Mouse (Mus musculus) kidney, postnatal 25 days (tissue): ENCODE data around the gene Nav2.

Source experiments
- DNase-seq, 2 experiments: peaks; one replicate each; pipeline ENCODE4 v3.0.0; 2021; ENCODE audit warnings: mixed read lengths in 2 of 2

Gene Nav2

DNA sequence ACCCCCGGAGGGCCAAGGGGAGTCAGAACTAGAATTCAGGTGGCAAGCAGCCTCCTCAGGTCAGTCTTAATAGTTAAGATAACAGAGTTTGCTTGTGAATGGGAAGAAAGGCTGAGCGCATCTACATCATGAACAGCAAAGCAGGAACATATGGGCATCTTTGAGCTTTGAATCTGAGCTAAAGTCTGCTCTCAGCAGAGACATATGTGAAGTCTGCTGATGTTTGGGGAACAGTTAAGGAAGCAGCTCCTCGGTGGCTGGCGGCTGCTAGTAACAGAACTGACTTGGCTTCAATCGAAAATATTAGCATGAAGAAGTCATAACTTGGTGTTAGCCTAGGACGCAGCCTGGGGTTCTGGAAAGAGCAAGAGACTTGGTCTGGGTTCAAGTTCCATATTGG lies 102.2 kb downstream of the Nav2 start:
- no peak for DNase-seq

DNA sequence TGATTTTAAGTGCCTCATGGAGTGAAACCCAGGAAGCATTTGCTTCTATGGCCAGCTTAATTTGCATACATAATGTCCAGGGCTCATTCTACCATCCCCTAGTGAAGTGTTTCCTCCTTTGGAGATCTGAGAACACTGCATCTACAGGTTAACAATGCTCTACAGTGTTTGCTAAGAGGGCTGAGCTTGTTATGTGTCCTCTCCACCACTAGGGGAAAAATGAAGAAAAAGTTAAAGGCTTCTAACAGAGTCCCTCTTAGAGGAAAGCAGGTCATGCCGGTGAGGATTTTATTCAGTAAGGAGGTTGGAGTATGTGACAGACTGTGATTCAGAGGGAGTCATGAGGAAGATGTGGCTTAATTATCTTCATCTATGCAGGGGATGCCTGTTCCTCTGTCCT lies 103.5 kb downstream of the Nav2 start:
- DNase-seq, result no peak

DNA sequence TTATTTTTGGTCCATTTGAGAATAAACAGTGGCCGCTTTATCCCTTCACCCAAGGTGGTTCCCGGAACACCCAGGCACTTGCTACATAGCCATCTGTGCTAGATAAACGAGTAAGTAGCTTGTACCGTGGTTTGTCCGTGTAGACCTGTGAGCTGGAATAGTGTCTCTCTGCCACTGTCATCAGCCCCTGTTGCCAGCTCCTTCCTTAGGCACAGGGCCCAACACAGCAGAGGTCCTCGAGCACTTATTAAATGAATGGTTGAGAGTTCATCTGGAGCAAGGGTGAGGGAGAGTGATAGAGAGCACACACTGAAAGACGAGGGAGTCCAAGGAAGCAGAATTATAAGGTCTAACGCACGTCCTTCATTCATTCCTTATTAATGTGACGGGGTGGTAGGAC lies 106.0 kb downstream of the Nav2 start:
- no peak for DNase-seq

DNA sequence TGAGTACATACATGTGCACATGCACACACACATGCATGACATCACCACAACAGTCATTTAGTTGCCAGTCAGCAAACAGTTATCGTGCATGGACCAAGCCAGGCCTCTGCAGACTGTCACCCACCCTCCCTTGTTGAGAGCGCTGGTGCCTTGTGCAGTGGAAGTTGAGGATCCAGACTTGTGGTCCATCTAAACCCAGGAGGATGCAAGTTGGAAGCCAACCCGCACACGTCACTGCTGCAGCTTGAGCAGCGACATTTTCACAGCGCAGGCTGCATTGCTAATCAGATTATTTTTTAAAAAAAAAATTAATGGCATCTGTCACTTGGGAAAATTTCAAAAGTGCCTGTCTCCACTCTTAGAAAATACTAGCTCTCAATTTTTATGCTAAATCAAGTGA lies 106.8 kb downstream of the Nav2 start:
- DNase-seq, result no peak

DNA sequence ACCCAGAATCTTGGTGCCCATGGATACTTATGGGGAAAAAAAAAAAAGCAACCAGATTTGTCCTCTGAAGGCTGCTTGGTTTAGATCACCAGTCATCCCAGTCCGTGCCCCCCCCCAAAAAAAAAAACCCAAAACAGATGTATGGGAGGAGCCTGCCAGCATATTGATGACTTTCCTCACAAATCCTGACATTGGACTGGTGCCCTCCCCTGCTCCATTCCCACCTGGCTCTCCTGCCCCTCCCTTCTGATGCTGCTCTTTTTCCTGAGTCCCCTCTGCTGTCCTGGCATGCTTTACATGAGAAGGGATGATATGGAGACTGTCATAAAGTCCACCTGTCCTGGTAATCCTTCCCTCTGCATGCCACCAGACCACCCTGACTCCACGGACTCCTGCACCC lies 107.6 kb downstream of the Nav2 start:
- DNase-seq, result no peak

DNA sequence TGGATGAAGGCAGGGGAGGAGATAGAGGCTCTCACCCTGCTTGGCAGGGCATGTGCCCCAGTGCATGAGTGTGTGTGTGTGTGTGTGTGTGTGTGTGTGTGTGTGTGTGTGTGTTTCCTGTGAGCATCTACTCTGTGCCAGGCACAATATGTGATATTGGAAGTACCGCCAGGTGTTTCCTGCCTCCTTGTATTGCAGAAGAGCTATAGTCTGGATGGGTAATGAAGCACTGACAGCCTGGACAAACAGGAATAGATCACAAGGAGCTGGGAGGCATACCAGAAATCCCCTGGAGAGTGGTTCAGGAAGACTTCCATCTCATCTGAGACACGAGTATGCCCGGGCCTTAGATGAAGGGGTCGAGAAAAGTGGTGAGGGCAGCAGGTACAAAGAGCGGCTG lies 109.3 kb downstream of the Nav2 start:
- no peak for DNase-seq

DNA sequence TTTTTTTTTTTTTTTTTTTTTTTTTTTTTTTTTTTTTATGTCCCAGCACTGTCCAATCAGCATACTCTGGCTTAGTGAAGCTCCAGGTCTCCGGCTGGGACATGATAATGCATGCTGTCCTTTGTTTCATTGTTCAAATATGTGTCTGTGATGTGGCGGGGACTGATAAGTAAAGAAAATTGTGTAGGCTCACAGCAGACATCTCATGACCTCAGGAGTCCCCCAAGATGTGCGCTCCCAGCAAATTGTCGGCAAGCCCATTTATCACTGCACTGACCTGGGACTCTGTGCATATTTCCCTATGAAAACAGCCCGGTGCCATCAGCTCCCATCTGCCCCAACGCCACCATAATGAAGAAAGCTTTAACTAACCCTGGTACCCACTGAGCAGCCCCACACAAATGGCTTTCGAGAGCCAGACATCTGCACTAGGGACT lies 110.0 kb downstream of the Nav2 start:
- no peak for DNase-seq

DNA sequence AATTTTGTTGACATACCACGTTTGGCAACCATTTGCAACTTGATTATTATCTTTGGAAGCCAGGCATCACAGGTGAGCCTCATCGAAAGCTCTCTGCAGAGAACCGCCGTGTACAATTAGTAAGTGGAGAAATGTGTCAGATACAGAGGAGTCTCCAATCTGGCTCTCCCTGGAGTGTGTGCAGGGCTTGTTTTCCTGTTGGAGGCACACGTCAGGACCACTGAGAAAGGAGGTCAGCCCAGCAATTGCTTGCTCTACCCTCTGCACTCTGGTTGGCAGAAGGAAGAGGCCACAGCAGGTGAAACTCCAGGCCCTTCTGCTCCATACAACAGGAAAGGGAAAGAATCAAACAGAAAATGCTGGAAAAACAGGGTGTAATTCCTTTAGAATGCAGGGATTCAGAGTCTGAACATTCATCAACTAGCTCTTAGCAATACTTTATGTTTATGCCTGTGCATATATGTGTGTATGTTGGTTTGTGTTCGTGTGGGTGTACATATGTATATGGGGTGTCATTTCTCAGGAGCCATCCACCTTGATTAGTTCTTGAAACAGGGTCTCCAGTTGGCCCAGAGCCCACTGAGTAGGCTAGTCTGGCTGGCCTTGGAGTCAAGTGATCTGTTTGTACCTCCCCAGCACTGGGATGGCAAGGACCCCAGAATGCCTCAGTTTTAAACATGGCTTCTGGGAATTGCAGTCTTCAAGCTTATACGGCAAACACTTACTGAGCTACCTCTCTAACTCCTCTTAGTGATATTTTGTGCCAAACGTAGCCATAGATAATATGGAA lies 116.7 kb downstream of the Nav2 start:
- DNase-seq, result no peak

DNA sequence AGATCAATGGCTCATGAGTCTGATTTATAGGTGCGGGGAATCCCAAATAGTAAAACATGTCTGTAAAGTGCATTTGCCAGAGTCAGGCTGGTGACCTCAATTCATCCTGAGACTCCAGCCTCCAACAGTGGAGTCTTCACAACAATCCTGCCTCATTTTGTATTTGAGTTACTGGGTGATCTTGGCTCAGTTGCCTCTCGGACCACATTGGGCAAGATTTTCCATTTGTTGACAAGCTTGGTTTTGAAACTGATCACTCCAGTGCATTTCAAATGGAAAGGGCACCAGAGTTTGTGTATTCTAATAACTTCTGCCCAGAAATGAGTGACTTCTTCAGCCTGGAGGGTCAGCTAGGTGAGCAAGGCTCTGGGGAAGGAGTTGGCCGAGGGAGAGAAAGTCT lies 117.5 kb downstream of the Nav2 start:
- no peak for DNase-seq

DNA sequence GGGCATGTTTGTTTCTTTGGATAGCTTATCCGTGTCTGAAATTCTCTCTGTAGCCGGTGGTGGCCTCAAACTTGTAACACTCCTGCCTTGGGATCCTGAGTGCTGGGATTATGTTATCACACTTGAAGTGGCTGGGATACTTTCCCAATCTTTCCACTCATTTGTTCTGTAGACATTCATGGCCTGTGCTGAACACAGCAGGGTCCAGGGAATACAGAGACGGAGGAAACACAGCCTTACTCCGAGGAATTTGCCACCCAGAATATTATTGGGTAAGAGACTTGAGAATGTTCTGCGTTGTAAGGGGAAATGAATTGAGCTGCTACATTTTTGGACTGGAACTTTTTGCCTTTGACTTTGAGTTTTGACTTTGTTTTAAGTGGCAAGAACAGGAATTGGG lies 118.0 kb downstream of the Nav2 start:
- no peak for DNase-seq

DNA sequence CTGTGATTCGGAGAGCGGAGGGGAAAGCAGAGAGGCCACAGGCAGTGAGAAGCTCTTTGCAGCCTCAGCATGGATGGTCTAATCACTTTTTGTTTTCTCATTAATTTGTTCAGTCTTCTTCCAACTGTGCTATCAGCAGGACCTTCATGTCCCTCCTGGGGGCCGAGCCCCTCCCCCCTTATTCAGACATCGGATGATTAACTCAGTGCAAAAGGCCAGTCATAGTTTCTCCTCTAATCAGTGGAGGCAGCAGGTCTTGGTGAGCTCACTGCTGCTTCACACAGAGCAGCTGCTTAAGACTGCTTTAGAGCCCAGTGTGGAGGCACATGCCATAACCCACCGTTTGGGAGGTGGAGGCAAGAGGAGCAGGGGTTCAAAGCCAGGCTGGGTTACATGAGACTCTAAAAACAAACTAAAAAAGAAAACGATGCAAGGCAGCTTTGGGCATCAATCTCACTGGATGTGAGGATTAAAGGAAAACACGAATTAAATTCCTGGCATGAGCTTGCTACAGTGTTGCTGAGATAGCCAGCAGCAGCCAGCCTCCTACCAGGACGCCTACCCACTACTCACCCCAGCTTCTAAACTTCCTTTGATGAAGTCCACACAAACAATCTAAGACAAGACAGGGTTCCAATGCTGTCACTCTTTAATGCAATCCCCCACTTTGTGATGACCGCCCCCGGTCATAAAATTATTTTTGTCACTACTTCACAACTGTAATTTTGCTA lies 120.9 kb downstream of the Nav2 start:
- no peak for DNase-seq

DNA sequence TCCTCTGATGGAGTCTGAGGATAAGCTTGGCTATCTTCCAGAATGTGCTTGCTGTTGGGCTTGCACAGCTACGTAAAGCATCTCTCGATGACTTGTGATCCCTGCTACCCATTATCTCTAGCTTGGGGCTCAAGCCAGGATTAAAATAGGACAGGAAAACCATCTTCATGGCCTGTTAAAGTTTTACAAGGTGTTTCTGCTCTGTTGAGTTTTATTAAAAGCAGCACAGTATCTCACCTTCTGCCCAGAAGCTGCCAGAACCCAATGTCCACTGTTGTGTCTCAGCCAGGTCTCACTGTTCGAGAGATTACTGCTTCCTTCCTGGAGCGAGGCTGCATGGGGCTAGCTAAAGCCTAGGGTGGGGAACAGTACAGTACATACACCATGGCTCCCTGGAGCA lies 123.7 kb downstream of the Nav2 start:
- DNase-seq, result peak; percentile 42 to 71

DNA sequence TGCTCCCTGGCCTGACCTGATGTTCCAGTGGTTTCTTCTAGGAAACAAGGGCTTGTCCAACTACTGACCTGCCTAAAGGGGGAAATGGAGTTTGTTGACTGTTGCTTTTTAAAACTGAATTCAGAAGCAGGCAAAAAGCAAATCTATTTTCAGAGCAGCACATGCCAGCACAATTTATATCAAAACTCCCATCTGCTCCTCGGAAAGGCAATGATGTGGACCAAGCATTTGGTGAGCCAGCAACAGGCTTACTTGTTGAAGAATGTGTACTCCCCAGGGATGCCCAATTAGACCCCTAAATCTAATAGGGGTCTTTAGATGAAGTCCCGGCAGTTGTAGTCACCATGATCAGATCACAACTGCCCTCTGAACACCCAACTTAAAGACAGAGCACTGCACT lies 125.7 kb downstream of the Nav2 start:
- no peak for DNase-seq

DNA sequence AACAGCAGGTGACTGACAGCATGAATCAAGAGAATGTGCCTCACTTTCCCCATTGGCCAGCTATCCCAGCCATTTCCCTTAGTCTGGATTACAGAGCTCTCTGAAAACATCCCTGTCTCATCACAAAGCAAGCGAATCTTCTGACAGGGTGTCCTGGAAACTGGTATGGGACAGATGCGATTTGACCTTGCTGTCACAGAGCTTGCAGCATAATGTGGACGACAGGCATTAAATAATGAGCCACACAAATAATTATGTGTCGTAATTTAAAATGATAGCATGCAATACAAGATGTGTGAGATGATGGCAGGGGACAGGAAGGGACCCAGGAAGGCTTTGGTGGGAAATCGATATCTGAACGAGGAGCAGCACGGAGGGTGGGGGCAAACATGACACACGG lies 131.6 kb downstream of the Nav2 start:
- no peak for DNase-seq

DNA sequence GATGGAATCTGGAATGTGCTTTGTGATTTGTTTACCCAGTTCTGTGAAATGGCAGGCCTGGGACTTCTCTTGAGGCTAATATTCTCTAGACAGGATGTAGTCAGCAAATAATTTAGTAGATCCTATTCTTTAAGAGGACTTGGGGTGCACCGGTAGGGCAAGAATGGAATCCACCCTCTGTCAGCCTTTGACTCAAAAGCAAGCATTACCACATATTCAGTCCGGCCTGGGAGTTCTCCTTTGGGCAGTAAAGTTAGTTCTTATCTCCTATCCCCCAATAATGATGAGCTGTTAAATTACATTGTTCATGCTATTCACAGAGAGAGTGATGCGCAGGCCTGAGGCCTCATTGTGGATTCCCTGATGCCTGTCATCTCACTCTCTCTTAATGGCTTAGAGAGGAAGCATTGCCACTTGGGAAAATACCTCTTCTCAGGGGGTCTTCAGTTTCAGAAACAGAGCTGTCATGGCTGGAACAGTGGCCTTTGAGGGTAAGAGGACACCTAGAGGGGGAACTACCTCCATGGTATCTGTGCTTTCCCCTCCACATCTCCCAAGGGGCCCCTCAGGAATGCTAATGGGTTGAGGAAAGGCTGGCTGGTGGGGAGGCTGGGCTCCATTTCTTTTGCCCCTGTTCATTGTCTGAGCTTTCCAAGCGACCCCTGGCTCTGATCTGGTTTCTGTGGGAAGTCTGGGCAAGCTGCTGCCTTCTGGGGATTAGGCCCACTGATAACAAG lies 133.0 kb downstream of the Nav2 start:
- no peak for DNase-seq

DNA sequence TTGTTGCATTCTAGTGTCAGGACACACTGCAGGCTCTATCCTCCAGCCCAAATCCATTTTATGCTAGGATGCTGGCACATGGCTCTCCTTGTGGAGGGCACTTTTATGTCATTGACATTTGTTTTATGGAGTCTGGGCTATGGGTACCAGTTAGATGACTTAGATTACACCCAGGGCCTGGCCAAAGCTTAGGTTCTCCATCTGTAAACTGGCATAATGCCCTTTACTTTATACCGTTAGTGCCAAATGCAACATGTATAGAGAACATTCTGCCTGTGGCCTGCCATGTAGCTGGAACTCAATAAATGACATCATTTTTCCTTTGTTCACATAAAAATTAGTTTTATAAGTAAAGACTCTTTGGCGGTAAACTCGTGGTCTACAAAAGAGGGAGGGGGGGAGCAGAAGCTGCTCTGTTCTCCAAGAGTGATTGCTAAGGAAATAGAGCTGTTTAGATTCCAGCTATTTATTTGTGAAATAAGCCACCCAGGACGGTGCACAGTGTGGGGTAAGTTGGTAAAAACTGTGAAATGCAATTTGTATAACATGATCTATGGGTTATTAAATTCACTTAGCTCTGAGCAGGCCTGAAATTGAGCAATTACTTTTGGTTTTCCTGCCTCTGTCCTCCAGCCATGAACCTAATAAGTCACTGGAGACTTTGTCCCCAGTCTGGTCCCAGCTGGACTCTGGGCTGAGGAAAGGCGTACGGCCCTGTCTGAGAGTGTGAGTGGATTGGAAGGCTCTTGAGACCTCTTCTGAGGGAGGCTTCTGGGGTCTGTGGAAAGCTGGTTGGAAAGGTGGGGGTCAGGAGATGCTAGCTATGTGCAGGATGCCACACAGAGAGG lies 137.2 kb downstream of the Nav2 start:
- peak; percentile 9 to 57 for DNase-seq

DNA sequence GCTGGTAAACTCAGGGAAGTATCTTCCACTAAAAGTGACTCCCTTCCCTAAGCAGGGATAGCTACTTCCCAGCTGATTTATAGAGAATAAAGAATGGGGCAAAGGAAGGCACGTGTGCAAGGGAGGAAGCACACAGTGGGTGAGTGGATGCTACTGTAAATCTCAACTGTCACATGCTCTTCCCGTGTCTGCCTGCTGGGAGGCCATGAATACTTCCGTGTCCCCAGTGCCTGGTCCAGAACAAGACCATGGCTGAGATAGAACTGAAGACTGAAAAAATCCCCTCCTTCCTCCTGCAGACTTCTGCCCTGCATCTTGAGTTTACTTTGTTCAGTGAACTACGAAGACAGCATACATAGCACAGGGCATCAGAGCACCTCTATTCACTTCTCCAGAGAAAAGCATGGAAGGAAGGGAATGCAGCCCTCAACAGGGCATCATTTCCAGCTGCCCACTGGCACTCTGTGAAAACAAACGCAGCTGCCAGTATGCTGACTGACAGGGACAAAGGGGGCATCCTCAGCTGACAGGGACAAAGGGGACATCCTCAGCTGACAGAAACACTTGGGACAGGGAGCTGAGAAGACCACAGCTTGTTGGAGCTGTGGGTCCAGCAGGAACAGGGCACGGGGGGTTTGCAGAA lies 138.0 kb downstream of the Nav2 start:
- no peak for DNase-seq

DNA sequence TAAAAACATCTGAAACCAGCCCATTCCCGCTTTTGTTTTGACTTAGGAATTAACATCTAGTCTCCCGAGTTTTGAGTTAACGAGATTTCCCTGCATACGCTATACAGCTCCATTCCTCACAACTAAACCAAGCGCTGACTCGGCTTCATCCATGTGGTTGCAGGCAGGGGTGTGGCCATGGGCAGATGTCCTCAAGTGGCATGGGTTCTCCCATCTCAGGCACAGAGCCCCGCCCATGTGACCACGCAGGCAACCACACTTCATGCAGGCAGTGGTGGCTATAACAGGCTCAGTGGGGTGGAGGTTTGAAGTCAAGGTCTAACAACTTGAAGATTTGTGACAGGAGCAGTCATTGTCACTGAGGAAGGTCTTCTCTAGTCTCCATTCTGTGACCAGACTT lies 138.8 kb downstream of the Nav2 start:
- DNase-seq, result no peak

DNA sequence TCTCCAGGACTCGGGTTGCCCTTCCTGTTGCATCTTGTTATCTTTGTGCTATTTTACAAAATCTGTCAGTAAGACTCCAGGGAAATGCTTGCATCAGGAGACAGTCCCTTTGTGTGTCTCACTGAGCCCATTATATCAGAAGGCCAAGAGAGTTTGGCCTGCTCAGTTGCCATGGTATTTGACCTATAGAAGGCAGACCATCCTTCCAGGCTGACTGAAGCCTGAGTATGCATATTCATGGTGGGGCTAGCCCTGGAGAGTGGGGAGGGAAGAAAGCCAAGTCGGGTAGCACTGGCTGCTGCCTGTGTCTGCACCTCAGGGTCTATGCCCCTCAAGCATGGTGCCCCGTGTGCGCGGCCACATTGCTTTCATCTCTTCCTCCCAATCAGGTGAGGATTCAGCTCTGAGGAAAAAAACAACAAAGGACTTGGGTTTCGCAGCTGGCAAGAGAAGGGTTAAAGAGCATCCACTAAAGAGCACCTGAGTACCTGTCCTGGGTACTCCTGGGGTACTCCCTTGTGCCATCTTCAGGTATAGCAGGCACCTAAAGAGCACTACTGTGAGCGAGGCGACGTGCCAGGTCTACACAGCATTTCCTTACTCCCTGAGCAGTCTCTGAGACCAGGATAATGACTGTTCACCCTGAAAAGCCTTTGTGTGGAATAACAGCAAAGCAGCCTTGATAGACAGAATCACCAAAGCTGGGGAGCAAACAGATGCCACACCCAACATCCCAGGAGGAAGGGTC lies 144.5 kb downstream of the Nav2 start:
- no peak for DNase-seq

DNA sequence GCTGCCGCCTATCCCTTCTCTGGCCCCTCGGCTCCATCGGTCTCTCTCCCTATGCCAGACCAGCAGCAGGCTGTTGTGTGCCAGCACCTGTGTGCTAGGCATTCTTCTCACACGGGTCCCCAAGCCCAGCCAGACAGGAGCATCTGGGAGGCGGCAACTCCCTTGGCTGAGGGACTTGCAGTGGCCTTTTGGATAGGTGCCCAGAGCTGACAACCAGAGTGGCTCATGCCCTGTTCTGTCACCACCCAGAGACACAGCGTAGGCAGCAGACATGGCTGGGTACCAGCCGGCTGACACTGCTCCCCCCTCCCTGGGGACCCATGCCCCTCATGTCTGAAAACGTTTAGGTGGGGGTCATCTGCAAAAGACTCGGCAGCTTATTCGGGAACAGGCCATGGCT lies 146.8 kb downstream of the Nav2 start:
- DNase-seq, result peak in 1 of 2 experiments; percentile 40

DNA sequence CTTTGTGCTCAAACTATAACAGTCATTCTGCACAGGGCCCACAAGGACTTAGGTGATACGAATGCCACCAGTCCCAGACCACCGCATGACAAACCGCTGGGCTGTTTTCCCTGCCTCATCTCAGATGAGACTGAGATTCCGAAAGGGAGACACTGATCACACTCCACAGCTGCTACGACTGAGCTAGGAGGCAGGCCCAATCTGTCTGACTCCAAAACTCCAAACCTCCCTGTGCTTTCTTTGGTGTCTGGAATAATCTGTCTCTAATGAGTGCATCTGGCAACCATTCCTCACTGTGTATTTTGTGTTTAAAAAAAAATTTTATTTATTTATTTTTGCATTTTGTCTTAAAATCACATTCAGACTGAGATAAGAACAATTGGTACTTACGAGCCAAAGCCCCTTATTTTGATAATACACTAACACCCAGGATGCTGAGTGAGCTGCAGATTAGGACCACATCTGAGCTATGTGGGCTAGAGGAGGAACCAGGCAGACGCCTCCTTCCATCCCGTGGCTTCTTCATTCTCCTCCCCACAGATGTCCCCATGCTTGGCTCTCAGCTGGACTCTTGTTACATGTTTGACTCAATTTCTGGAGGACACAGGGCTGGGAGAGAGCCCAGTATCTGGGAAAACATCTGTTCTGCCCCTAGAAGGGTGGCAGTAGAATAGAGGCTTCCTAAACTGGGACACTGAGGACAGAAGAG lies 149.9 kb downstream of the Nav2 start:
- no peak for DNase-seq
